Mouse (Mus musculus) intestine, embryonic 14.5 days (tissue): ENCODE results near the gene Cd151. TPM values are rescaled to one million over a fixed set of nuclear protein-coding genes. Genes with fewer than 3 reads are reported as not detected.
A peak's percentile ranks its signal among the peaks of the same experiment; 100 is the strongest.

Experiments used
- ATAC-seq: fragments of 200-750 bp; cut with Nextera tagmentation; replicated peaks from 2 replicates; pipeline ENCODE4 v1.8.0; 2017; ENCODE audit warnings: low read depth, moderate number of reproducible peaks, moderate TSS enrichment, moderate library complexity; ENCODE audit not compliant: low FRiP score, low TSS enrichment
- DNase-seq: peaks from one replicate; pipeline ENCODE4 v3.0.0-alpha.2; 2018; ENCODE audit warnings: low spot score
- H3K27ac ChIP-seq: fragments of 300-500 bp; sonication (generic); 2 replicates; pipeline ENCODE4 v1.5.1; 2014; ENCODE audit warnings: low read depth, mild to moderate bottlenecking, control low read depth
- H3K27me3 ChIP-seq: fragments of 300-500 bp; sonication (generic); replicated peaks from 2 replicates; pipeline ENCODE4 v1.6.1; 2014; ENCODE audit warnings: low read length, control low read depth; ENCODE audit not compliant: control insufficient read depth, insufficient read depth
- H3K36me3 ChIP-seq: fragments of 300-500 bp; sonication (generic); 2 replicates; pipeline ENCODE4 v1.6.1; 2014; ENCODE audit warnings: low read length, control low read depth; ENCODE audit not compliant: control insufficient read depth, insufficient read depth
- H3K4me1 ChIP-seq: fragments of 300-500 bp; sonication (generic); replicated peaks from 2 replicates; pipeline ENCODE4 v1.6.1; 2014; ENCODE audit warnings: low read length, control low read depth, mixed read lengths; ENCODE audit not compliant: control insufficient read depth, insufficient read depth
- H3K4me2 ChIP-seq: fragments of 300-500 bp; sonication (generic); 2 replicates; pipeline ENCODE4 v1.6.1; 2014; ENCODE audit warnings: low read length
- H3K4me3 ChIP-seq: fragments of 300-500 bp; sonication (generic); 2 replicates; pipeline ENCODE4 v1.5.1; 2014; ENCODE audit warnings: low read depth, low read length, control low read depth, mixed read lengths
- H3K9ac ChIP-seq: fragments of 300-500 bp; sonication (generic); 2 replicates; pipeline ENCODE4 v1.6.1; 2014; ENCODE audit warnings: mild to moderate bottlenecking, low read length
- H3K9me3 ChIP-seq: fragments of 300-500 bp; sonication (generic); 2 replicates; pipeline ENCODE4 v1.6.1; 2016; ENCODE audit warnings: low read length, control low read depth; ENCODE audit not compliant: control insufficient read depth
- WGBS: fragments of 180-500 bp; shearing (Covaris S2); extraction: QIAGEN DNeasy Blood & Tissue Kit; methylation state at CpG from one replicate; pipeline ENCODE4 v1.1.7; 2014; 5-methylcytosine and 5-hydroxymethylcytosine counted together
- polyA plus RNA-seq: library from polyadenylated mRNA; unstranded; fragments of >200 nt; fragmentation: Nextera tagmentation; extraction: Ambion mirVana; gene quantifications from 2 replicates; pipeline ENCODE4 v1.2.1, GENCODE M21; 2014

Cd151 gene
- polyA plus RNA-seq, 1 experiment from 2014 or later, result 73.5 TPM

DNA sequence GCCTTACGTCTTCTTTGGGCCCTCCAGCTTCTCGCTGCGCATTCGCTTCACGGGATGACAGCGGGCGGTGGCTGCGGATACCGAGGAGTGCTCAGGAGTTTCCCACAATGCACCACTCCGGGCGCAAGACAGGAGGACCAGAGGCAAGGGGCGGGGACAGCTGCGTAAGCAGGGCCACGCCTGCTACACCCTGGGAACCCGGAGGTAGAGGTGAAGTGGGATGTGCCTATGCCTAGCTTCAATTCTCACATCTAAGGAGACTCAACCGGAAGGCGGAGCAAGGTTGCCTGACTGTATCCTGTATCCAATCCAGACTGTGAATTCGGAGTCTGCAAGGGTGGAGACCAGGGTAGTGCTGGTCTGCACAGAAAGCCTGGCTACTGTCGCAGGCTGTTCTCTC is 37.9 kb upstream of the Cd151 start, which contains the start of gene Cend1:
Gene Cend1 (minus strand): TSS at position 182 of the 400 bp plus-strand sequence.
- Histone ChIP-seq H3K9me3 (no peaks in the 10 kb centered on the region), H3K36me3 (peaks cover 37% of the 10 kb centered on the region), H3K4me3 (0 out of 2 replicates have a peak within 1 kb of the TSS, but pooled peaks have one; percentile 4), H3K27ac (no peak within 1 kb of the TSS), H3K4me1 (peaks cover 7% of the 10 kb centered on the region), H3K9ac (no peak within 1 kb of the TSS), H3K27me3 (no peaks in the 10 kb centered on the region), H3K4me2 (peak within 1 kb of the TSS; percentile 29)
- DNase-seq (peak; percentile 63), ATAC-seq (peak; percentile 56; the same call in 1 of the 2 replicates)
- 5% methylated on average over 19 of the region's 19 CpGs for WGBS

DNA sequence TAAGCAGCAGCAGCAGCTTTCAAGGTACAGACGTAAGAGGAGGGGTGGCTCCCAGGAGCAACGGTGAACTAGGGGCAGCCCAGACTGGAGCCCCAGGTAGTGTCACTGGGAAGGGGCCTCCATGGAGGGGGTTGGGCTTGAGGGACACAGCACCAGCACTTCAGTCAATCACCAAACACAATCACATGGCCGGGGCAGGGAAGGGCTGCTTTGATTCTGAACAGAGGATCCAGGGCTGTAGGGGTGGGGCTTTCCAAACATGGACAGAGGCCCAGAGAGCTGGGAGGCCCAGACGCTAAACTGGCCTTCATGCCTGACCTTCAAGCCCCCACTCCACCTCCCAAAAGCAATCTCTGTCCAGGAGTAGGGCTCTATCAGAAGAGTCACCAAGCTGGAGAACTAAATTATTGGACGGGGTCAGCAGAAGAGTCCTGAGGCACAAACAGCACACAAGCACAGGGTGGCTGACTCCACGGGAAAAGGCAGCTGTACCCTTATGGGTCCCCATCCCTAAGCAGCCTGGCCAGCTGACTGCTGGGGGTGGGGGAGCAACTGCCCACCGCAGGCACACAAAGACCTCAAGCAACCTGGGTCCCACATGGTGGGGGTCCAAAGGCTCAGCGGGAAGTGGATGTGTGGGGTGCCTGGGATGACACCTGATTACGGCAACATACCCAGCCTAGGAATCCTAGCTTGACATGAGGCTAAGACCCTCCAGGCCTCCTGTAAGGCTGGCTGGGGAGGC is 37.2 kb upstream of the Cd151 start:
- H3K36me3 ChIP-seq, result peaks cover 37% of the 10 kb centered on the region
- H3K4me2 ChIP-seq, result peak overlapping the region; percentile 29
- no peaks in the 10 kb centered on the region for H3K9me3 ChIP-seq
- H3K27me3 ChIP-seq, result no peaks in the 10 kb centered on the region
- H3K4me3 ChIP-seq, result no peak overlapping the region
- no peak for ATAC-seq
- H3K4me1 ChIP-seq, result peaks cover 14% of the 10 kb centered on the region
- H3K9ac ChIP-seq, result no peak overlapping the region
- no peak overlapping the region for H3K27ac ChIP-seq
- WGBS, result 61% methylated on average over 9 of the region's 9 CpGs
- DNase-seq, result no peak

DNA sequence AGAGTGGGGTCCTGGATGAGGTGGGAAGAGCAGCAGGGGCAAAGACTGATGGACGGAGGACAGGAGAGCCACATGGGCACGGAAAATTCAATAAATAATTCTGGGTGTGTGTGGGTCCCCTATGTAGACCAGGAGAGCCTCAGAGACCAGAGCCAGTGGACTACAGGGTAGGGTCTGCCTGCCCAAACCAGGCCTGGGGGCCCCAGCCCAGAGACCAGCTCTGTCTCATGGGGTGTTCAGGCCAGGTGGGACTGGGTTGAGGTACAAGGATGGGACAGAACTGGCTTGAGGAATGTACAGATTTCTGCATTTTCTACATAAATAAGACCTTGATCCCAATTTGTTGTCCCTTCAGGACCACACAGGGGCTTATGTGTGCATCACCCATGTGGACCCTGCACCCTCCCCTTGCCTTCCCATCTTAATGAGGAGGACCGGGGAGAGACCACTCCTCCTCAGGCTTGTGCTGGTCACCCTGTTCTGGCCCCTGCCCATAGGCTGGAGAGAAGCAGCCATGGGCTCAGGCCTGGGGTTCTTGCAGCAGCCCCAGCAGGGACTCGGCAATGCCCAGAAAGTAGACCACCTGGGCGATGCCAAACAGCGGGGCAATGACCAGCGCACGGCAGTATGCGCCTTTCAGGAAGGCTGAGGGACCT is 36.5 kb upstream of the Cd151 start:
- WGBS, result 96% methylated on average over 9 of the region's 9 CpGs
- no peak for DNase-seq
- ATAC-seq, result no peak
- Histone ChIP-seq H3K4me3 (no peak overlapping the region), H3K27me3 (no peaks in the 10 kb centered on the region), H3K4me1 (peaks cover 18% of the 10 kb centered on the region), H3K9me3 (no peaks in the 10 kb centered on the region), H3K36me3 (peaks cover 37% of the 10 kb centered on the region), H3K27ac (no peak overlapping the region), H3K9ac (no peak overlapping the region), H3K4me2 (no peak overlapping the region)

DNA sequence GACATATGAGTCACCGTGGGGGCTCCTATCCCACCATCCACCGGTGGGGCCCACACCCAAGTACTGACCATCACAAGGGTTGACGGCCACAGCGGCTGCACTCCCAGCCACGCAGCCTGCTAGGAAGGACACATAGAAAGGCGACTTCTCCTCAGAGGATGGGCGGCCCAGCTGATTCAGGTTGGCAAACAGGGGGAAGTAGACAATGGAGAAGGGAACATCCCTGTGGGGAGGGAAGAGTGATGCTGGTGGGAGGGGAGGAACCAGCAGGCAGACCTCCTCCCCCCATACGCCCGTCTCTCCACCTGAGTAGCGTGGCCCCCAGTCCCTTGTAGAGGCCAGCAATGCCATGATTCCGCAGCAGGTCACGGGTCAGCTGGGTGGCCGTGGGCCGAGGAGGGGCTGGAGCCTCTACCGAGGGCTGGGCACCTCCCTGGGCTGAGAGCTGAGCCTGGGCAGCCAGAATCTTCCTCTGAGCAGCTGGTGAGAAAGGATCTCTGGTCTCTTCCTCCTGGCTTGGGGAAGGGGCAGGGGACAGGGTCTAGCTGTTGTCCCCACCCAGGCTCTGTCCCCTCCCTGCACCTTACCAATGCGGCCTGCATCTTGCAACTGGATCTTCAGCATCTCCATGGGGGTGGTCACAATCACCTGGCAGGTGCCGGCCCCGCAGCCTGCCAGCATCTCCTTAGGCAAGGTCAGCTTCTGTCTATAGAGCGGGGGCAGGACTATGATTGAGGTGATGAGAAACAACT is 35.6 kb upstream of the Cd151 start:
- H3K36me3 ChIP-seq, result peaks cover 37% of the 10 kb centered on the region
- no peak for DNase-seq
- WGBS, result 93% methylated on average over 17 of the region's 19 CpGs
- peaks cover 25% of the 10 kb centered on the region for H3K4me1 ChIP-seq
- H3K27me3 ChIP-seq, result no peaks in the 10 kb centered on the region
- no peak overlapping the region for H3K27ac ChIP-seq
- no peak overlapping the region for H3K4me3 ChIP-seq
- no peaks in the 10 kb centered on the region for H3K9me3 ChIP-seq
- H3K9ac ChIP-seq, result no peak overlapping the region
- no peak for ATAC-seq
- H3K4me2 ChIP-seq, result no peak overlapping the region

DNA sequence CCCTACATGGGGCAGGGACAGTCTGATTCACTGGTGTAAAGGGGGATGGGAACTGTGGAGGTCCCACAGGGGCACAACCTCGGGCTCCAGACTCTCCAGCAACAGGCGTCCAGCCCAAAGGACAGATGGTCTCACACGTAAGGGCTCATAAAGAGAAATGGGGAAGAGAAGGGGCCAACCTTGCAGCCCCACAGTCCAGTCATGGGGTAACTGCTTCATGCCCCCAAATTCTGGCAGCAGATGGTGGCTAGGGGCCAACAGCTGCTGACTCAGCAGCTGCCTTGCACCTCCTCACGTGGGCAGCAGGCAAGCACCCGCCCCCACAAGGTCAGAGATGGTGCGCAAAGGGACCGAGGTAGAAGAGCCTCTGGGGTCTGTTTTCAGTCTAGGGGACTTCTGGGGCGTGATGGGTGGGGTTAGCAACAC is 35.0 kb upstream of the Cd151 start:
- Histone ChIP-seq H3K27ac (no peak overlapping the region), H3K9ac (no peak overlapping the region), H3K27me3 (no peaks in the 10 kb centered on the region), H3K4me2 (no peak overlapping the region), H3K4me1 (peaks cover 30% of the 10 kb centered on the region), H3K9me3 (no peaks in the 10 kb centered on the region), H3K36me3 (peaks cover 37% of the 10 kb centered on the region), H3K4me3 (no peak overlapping the region)
- DNase-seq (no peak), ATAC-seq (no peak)
- WGBS, result 81% methylated on average over 8 of the region's 8 CpGs

DNA sequence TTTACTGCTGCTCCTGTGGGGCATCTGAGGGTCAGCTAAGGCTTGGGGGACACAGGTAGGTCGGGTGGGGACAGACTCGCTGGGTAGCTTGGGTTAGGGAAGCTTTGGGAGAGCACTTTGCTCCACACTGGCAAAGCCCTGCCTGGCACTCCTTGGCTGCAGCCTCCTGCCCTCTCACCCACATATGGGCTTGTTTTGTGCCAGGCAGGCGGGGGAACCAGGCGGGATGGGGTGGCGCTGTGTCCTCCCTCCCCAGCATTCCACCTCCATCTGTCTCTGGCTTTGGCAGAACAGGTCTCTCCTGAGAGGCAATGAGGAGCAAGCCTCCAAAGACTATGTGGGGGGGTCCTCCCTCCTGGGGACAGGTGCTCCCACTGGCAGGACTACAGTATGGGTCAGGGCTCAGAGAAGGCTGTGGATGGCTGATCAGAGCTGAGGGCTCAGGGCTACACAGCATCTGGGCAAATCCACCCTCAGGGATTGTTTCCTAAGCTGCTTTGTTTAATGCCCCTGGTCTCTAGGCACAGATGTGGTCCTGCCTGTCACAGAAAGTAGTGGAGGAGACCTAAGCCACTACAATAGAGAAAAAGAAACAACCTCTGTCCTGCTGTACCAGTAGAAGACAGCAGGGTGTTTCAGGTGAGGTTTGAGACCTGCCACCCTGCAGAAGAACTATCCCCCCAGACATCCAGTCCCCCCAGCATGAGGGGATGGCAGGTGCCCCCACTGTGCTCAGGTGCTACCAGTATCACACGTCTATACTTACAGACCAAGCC is 34.3 kb upstream of the Cd151 start:
- H3K4me1 ChIP-seq, result peaks cover 30% of the 10 kb centered on the region
- 87% methylated on average over 6 of the region's 6 CpGs for WGBS
- H3K9me3 ChIP-seq, result no peaks in the 10 kb centered on the region
- peaks cover 38% of the 10 kb centered on the region for H3K36me3 ChIP-seq
- H3K27ac ChIP-seq, result no peak overlapping the region
- no peak overlapping the region for H3K4me3 ChIP-seq
- ATAC-seq, result no peak
- no peak overlapping the region for H3K4me2 ChIP-seq
- 0 out of 2 replicates have a peak overlapping the region, but pooled peaks have one; percentile 10 for H3K9ac ChIP-seq
- H3K27me3 ChIP-seq, result no peaks in the 10 kb centered on the region
- no peak for DNase-seq

DNA sequence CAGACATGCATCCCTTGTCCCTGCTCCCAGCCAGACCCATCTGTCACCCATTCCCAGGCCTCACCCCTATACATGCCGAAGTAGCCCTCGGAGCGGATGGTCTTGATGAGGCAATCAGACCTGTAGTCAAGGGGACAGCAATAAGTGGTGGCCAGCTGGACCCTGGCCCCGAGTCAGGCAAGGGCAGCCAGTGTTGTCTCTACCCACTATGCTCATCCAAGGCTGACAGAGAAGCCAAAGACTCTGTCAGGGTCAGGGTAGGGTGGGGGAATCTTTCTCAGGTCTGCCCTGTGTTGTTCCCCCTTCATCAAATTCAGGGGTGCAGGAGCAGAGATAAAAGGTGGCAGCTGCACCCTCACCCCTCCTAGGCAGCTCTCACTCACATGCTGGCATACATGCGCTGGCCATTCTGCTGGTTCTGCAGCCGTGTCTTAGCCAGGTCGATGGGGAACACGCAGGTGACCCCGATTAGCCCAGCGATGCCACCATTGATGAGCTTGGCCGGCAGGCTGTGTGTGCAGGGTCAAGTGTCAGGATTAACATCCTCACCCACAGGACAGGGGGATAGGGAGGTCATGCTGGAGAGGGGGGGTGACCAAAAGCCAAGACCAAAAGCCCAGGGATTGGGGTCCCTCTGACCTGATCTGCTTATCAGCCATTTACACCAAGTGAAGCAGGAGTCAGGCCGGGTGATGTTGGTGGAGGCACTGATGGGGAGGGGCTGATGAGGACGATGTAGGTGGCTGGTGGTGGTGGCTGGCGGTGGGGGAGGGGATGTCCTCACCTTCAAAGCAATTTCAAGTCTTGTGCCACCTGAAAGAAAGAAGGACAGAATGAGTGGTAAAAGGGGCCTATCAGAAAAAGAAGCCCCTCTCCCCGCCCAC is 33.4 kb upstream of the Cd151 start:
- H3K36me3 ChIP-seq, result peaks cover 47% of the 10 kb centered on the region
- H3K9me3 ChIP-seq, result no peaks in the 10 kb centered on the region
- H3K4me1 ChIP-seq, result peaks cover 30% of the 10 kb centered on the region
- H3K9ac ChIP-seq, result peak overlapping the region; percentile 45
- no peaks in the 10 kb centered on the region for H3K27me3 ChIP-seq
- no peak overlapping the region for H3K27ac ChIP-seq
- WGBS, result 73% methylated on average over 15 of the region's 15 CpGs
- ATAC-seq (no peak), DNase-seq (no peak)
- peak overlapping the region; percentile 46 for H3K4me3 ChIP-seq
- peak overlapping the region; percentile 88 for H3K4me2 ChIP-seq
